Mouse (Mus musculus): ENCODE measurements around the gene Usp12.

GRCm38 (mm10) chr5:146823005-146823404 is 28.2 kb upstream of the Usp12 start:
- no peak for TF ChIP-seq CTCF (IDR thresholded peaks at IDR 0.05; ENCODE audit: borderline replicate concordance, insufficient read depth, low read depth, low read length)
- no peak for TF ChIP-seq POLR2A (IDR thresholded peaks at IDR 0.05; ENCODE audit: borderline replicate concordance, insufficient read depth, low read length)
